Mouse (Mus musculus): ENCODE measurements at regions not wholly inside any gene's neighbourhood (a gene's known extent, or its start where the extent isn't known, plus 50 kb on each side); places are given as distances from the start of the nearest gene placed in this dataset.
"Not testable (repeated sequence)": the region's sequence is repeated elsewhere in the genome, so short reads cannot be mapped to it uniquely, and the experiment has no call there.

DNA sequence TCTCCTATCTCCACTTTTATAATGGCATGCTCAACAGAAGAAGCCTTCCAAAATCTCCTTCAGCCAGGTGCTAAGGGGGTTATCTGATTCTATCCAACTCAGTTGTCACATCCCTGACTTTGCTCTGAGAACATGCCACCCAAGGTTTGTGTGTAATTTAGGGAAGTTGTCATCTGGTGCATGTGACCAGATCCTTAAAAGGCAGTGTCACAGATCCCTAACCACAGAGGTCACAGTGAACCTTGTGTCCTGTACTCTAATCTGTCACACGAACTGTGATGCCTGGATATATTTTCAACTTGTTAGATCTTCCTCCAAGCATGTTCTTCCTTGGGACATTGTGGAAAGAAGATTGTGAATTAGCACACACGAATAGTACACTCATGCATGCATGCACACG is 189.4 kb upstream of the Plxna2 start:
- Histone ChIP-seq H3K4me3 (no peak overlapping the region), H3K9ac (no peak overlapping the region), H3K27me3 (no peaks in the 10 kb centered on the region), H3K27ac (no peak overlapping the region), H3K4me1 (peaks cover 6% of the 10 kb centered on the region; the same call in 1 of the 2 replicates), H3K9me3 (no peaks in the 10 kb centered on the region), H3K36me3 (no peaks in the 10 kb centered on the region), H3K4me2 (no peak overlapping the region)
- ATAC-seq (ENCODE audit: borderline replicate concordance, extremely low read depth, low FRiP score, low TSS enrichment) = no peak
- 79% methylated on average over 3 of the region's 3 CpGs for WGBS

DNA sequence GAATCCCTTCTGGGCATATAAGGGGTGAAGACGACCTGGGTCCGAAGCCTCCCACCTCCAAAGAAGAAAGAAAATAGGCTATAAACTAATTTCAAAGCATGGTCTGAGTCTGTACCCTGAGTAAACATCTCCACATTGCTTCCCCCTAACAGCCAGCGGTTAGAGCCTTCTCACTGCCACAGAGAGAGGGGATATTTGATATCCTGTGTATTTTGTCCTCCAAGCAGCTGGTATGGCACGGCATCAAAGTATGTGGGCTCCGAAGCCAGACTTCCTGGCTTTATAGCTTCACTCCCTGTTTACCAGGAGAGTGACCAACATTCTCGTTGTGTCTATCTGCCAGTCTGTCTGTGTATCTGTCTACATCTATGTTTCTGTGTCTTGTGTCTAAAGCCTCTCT is 191.7 kb upstream of the Plxna2 start:
- Histone ChIP-seq H3K9me3 (no peaks in the 10 kb centered on the region), H3K27ac (0 out of 2 replicates have a peak overlapping the region, but pooled peaks have one; percentile 7), H3K4me2 (no peak overlapping the region), H3K27me3 (no peaks in the 10 kb centered on the region), H3K36me3 (no peaks in the 10 kb centered on the region), H3K9ac (no peak overlapping the region), H3K4me3 (no peak overlapping the region), H3K4me1 (peaks cover 6% of the 10 kb centered on the region; the same call in 1 of the 2 replicates)
- ATAC-seq (ENCODE audit: borderline replicate concordance, extremely low read depth, low FRiP score, low TSS enrichment) = no peak
- 36% methylated on average over 6 of the region's 6 CpGs for WGBS

DNA sequence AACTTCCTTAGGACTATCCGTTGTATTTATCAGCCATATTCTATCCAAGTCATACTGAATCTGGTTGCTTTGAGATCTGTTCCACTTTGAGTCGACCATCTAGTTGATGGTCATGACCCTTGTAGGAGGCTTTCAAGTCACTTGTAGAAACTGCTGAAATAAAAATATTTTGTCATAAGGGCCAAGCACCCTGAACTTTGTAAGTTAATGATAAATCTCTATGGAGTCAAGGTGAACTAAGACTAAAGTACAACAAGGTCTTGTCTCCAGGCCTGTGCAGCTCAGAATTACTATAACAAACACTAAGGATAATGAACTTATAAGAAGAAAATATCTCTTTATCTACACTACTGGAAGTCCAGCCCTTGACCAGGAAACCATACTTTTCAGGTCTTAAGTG is 193.8 kb upstream of the Plxna2 start:
- ATAC-seq (ENCODE audit: borderline replicate concordance, extremely low read depth, low FRiP score, low TSS enrichment) = no peak
- H3K9me3 ChIP-seq = no peaks in the 10 kb centered on the region
- H3K27ac ChIP-seq = no peak overlapping the region
- 80% methylated on average over 2 of the region's 2 CpGs for WGBS
- no peaks in the 10 kb centered on the region for H3K36me3 ChIP-seq
- H3K4me1 ChIP-seq = peaks cover 6% of the 10 kb centered on the region; the same call in 1 of the 2 replicates
- no peak overlapping the region for H3K9ac ChIP-seq
- no peak overlapping the region for H3K4me3 ChIP-seq
- H3K27me3 ChIP-seq = no peaks in the 10 kb centered on the region
- H3K4me2 ChIP-seq = no peak overlapping the region

DNA sequence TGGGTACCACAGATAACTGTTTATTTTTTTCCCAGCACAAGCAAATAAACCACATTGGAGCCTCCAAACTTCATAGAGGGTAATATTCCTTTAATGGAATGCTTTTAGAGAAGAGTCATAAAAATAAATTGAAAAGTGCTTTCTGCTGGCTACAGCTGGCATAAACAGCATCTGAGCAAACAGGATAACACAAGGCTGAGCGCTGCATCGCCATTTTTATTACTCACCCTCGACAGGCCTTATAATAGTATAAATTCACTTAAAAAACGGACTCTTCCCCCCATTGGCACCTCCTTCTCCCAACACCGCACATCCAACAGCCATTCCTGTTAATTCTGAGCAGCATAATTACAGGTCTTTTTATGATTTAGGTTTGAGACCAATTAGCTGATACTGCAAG is 205.8 kb upstream of the Plxna2 start:
- 75% methylated on average over 5 of the region's 5 CpGs for WGBS
- Histone ChIP-seq H3K36me3 (no peaks in the 10 kb centered on the region), H3K9ac (no peak overlapping the region), H3K27me3 (no peaks in the 10 kb centered on the region), H3K9me3 (no peaks in the 10 kb centered on the region), H3K4me3 (no peak overlapping the region), H3K27ac (no peak overlapping the region), H3K4me2 (no peak overlapping the region), H3K4me1 (no peaks in the 10 kb centered on the region)
- no peak for ATAC-seq (ENCODE audit: borderline replicate concordance, extremely low read depth, low FRiP score, low TSS enrichment)

DNA sequence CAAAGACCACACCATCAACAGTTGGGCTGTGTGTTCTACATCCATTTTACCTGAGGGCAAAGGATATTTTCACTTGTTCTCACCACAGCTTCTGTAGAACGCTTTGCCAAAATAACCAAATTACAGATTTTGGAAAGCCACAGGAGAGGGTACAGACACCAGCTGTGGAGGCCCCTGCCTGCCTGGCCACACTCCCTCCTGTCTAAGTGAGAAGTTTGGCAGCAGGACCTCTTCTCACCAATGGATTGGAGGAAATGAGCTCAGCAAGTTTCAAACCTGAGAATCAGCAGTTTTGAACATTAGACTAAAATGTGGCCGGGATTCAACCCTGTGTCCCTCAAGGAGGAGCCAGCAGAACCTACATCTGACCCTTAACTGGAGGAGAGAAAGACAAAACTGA is 206.2 kb upstream of the Plxna2 start:
- Histone ChIP-seq H3K4me3 (no peak overlapping the region), H3K9me3 (no peaks in the 10 kb centered on the region), H3K27me3 (no peaks in the 10 kb centered on the region), H3K27ac (no peak overlapping the region), H3K4me2 (no peak overlapping the region), H3K4me1 (no peaks in the 10 kb centered on the region), H3K36me3 (no peaks in the 10 kb centered on the region), H3K9ac (no peak overlapping the region)
- WGBS = 55% methylated on average over 2 of the region's 2 CpGs
- no peak for ATAC-seq (ENCODE audit: borderline replicate concordance, extremely low read depth, low FRiP score, low TSS enrichment)

DNA sequence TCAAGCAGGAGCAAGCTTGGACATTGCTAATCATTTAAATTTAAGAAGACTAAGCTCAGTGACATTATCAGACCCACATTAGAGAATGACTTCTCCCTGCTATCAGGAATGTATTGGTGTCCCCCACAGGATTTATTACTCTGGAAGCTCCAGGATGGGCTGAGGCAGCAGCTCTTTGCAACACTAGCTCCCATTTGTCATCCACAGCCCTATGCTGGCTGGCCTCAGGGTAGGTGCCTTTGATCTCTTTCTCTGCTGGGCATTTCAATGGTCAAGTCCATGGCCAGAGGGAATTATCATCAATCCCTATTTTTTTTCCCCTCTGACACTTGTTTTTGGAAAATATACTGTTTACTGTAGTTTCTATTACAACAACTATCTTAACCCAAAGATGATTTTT is 218.7 kb upstream of the Plxna2 start:
- H3K27ac ChIP-seq = no peak overlapping the region
- H3K4me2 ChIP-seq = no peak overlapping the region
- ATAC-seq (ENCODE audit: borderline replicate concordance, extremely low read depth, low FRiP score, low TSS enrichment) = no peak
- peaks cover 17% of the 10 kb centered on the region for H3K4me1 ChIP-seq
- H3K27me3 ChIP-seq = no peaks in the 10 kb centered on the region
- no peak overlapping the region for H3K9ac ChIP-seq
- no peaks in the 10 kb centered on the region for H3K36me3 ChIP-seq
- H3K9me3 ChIP-seq = no peaks in the 10 kb centered on the region
- no peak overlapping the region for H3K4me3 ChIP-seq

DNA sequence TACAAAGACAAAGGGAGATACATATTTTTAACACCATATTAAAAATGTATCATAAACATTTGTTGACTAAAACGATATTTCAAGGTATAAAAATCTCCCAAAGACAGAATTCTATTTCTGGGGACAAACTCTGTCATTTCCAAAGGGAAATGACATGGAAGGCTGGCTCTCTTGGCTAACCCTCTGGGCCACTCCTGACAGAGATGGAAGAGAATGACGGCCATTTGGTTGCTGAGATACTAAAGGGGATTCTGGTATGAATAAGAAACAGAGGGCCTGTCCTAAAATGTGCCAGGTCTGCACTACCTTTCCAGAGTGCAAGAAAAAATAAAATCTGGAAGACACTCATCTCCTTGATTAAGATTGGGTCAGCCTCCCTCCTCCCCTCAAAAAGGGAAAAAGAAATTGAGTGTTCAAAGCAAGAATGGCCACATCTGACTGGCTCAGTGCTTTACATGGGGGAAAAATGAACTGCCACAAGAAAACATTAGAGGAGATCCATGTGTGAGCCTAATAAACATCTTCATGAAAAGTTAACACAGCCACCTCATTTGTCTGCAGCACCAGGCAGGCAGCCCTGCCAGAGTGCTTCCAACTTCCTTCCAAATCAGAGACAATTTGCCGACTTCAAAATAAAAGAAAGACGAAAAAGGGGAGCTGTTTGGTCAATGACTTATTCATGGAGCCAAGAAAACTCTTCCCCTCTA is 221.1 kb upstream of the Plxna2 start:
- H3K4me3 ChIP-seq = no peak overlapping the region
- WGBS = 39% methylated on average over 4 of the region's 4 CpGs
- H3K27ac ChIP-seq = peak overlapping the region; percentile 22; the same call in 1 of the 2 replicates
- H3K4me1 ChIP-seq = peaks cover 17% of the 10 kb centered on the region
- H3K36me3 ChIP-seq = no peaks in the 10 kb centered on the region
- H3K9me3 ChIP-seq = no peaks in the 10 kb centered on the region
- peak; percentile 86 for ATAC-seq (ENCODE audit: borderline replicate concordance, extremely low read depth, low FRiP score, low TSS enrichment)
- no peak overlapping the region for H3K4me2 ChIP-seq
- H3K9ac ChIP-seq = no peak overlapping the region
- no peaks in the 10 kb centered on the region for H3K27me3 ChIP-seq

DNA sequence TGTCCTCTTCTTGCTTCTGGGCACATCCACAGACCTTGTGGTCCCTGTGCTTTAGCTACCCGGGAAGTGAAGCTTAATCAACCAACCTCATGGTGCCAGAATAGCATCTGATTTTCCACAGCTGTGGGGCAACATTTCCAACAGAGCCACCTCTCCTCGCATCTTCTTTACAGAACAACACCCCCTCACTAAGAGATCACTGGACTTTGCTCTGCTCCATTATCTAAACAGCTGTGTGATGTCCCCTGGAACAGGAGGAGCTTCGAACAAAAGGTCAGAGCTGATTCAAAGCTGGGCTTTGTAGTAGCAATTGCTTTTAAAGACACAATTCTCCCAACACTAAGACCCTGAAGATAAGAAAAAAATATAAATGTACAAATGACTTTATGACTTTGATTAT is 224.3 kb upstream of the Plxna2 start:
- no peak for ATAC-seq (ENCODE audit: borderline replicate concordance, extremely low read depth, low FRiP score, low TSS enrichment)
- Histone ChIP-seq H3K4me3 (no peak overlapping the region), H3K9me3 (no peaks in the 10 kb centered on the region), H3K9ac (no peak overlapping the region), H3K36me3 (no peaks in the 10 kb centered on the region), H3K4me1 (peaks cover 17% of the 10 kb centered on the region), H3K27ac (no peak overlapping the region), H3K4me2 (no peak overlapping the region), H3K27me3 (no peaks in the 10 kb centered on the region)
- 35% methylated on average over 3 of the region's 3 CpGs for WGBS

DNA sequence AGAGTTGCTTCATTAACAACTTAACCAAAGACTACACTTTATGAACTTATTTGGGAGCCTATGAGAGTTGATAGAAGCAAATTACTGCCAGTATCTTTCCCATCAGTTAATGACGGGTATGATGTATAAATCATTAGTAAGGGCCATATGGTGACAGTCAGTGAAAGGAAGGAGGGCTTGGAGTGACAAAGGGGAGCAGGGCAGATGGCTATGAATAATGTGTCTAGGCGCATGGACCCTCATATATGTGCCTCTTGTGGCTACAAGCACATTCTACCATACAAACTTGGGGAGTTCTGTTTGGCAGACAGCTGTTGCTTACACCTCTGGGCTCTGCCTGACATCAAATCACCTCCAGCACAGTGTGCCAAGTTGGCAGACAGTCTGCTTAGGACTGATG is 227.8 kb upstream of the Plxna2 start:
- H3K4me2 ChIP-seq = no peak overlapping the region
- no peaks in the 10 kb centered on the region for H3K9me3 ChIP-seq
- WGBS = 75% methylated on average over 2 of the region's 2 CpGs
- no peak overlapping the region for H3K9ac ChIP-seq
- 0 out of 2 replicates have a peak, but pooled peaks cover 3% of the 10 kb centered on the region for H3K4me1 ChIP-seq
- H3K4me3 ChIP-seq = no peak overlapping the region
- H3K27ac ChIP-seq = no peak overlapping the region
- H3K27me3 ChIP-seq = no peaks in the 10 kb centered on the region
- no peaks in the 10 kb centered on the region for H3K36me3 ChIP-seq
- no peak for ATAC-seq (ENCODE audit: borderline replicate concordance, extremely low read depth, low FRiP score, low TSS enrichment)

DNA sequence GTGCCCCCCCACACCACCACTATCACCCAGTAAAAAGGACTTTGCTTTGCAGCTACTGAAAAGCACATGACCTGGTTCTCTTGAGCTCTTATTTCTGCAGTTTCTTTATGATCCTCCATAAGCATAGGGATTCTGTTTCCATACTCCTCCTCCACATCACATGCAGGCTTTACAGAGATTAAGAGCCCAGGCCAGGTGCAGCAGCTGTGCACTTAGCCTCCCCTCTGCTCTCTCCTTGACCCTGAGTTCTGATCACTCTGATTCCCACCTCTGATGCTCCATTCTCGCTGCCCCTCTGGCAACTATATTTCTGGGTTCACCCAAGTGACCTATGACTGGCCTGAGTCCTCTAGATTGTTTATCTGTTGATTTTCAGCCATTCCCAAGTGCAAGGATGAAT is 239.9 kb upstream of the Plxna2 start:
- no peaks in the 10 kb centered on the region for H3K27me3 ChIP-seq
- no peak for ATAC-seq (ENCODE audit: borderline replicate concordance, extremely low read depth, low FRiP score, low TSS enrichment)
- no peaks in the 10 kb centered on the region for H3K9me3 ChIP-seq
- H3K4me2 ChIP-seq = no peak overlapping the region
- H3K9ac ChIP-seq = no peak overlapping the region
- no peaks in the 10 kb centered on the region for H3K4me1 ChIP-seq
- no peaks in the 10 kb centered on the region for H3K36me3 ChIP-seq
- no peak overlapping the region for H3K27ac ChIP-seq
- 57% methylated on average over 1 of the region's 1 CpGs for WGBS
- no peak overlapping the region for H3K4me3 ChIP-seq

DNA sequence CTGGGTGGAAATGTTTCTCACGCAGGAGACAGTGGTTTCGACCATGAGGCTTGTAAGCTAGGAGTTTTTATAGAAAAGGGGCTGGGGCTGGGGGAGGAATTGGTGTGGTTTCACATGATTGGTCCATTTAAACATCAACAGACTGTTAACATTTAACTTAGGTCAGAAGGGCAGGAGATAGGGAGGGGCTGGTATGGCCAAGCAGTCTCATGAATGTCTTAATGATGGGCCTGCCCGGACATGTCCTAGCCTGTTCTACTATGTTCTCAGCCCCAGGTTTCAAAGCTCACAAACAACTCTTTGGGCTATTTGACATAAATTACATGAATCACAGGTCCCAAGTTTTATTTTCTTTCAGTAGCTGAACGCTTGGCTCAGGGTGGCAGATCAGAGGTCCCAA is 244.5 kb upstream of the Plxna2 start:
- not testable (repeated sequence) for H3K4me2 ChIP-seq; H3K36me3 ChIP-seq; ATAC-seq (ENCODE audit: borderline replicate concordance, extremely low read depth, low FRiP score, low TSS enrichment); H3K9ac ChIP-seq; H3K9me3 ChIP-seq; H3K27ac ChIP-seq; H3K4me1 ChIP-seq; H3K27me3 ChIP-seq; H3K4me3 ChIP-seq
- WGBS = 85% methylated on average over 4 of the region's 4 CpGs

DNA sequence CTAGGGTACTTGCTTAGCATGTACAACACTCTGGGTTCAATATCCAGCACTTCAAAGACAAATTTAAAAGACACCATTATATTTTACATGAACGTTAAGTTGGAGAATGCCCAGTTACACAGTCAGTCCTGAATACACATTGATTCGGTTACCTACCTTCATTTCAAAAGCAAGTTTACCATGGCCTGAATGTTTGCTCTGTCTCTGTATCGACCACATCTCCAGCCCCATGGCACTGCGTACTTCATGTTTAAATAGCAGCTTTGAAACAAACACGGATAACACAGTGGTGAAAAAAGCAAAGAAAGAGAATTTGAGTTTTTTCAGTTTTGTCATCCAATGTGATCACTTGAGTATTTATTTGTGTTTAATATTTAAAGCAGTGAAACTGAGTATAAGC is 254.1 kb upstream of the Plxna2 start:
- WGBS = 56% methylated on average over 5 of the region's 5 CpGs
- no peak overlapping the region for H3K4me2 ChIP-seq
- no peak for ATAC-seq (ENCODE audit: borderline replicate concordance, extremely low read depth, low FRiP score, low TSS enrichment)
- H3K9ac ChIP-seq = no peak overlapping the region
- no peaks in the 10 kb centered on the region for H3K36me3 ChIP-seq
- H3K27ac ChIP-seq = no peak overlapping the region
- H3K4me3 ChIP-seq = no peak overlapping the region
- no peaks in the 10 kb centered on the region for H3K9me3 ChIP-seq
- no peaks in the 10 kb centered on the region for H3K27me3 ChIP-seq
- no peaks in the 10 kb centered on the region for H3K4me1 ChIP-seq
